8 mouse cellular contexts compared by ENCODE assay signal in the genomic region with DNA sequence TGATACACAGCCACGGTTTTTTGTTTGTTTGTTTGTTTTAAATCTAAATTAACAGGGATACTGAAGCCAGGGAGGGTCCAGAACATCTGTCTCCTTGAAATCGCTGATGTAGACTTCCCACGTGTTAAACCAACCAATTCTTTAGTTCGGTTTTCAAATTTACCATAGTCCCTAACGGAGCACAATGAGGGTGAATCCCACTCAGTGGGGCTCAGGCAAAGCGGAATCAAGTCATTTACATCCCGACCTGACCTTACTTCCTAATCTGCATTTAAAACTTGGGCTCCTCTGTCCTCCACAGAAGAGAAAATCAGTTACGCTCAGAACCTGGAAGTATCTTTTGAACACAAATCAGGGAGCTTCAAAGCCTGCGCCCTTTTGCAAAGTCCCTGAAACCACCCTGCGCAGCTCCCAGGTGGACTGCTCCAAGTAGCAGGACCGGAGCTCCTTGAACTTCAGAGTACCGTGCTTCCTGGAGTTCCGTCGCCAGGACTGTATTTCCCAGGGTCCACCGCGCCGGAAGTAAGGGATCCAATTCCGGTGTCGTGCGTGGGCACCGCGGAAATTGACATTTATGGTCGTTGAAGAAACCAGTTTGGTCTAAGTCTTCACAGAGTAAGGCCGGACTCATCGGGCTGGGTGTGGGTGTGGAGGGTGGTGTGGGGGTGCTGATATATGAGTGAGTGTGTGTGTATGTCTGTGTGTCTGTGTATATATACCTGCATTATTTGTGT. TPM values are rescaled to one million over a fixed set of nuclear protein-coding genes. Genes with fewer than 3 reads are reported as not detected.
DNase-seq lines count a peak whose midpoint lies in the region; ATAC-seq lines count a peak whose summit lies in the region.

No protein-coding gene starts in this region.

- peak; percentile 51 to 63 for DNase-seq in CD8-positive naive resting alpha-beta T cell, adult 2 months (ENCODE audit: low read depth in 2 of 2, low spot score in 2 of 2)
- peak; percentile 70 for DNase-seq in c-Kit-positive CD71-negative TER-119-negative erythroid progenitor cells, embryonic 14.5 days (ENCODE audit: low read depth)
- peak; percentile 84 for DNase-seq in forebrain, embryonic 10.5 days (ENCODE audit: extremely low spot score, low spot score)
- peak; percentile 90 to 92 for DNase-seq in kidney, postnatal 36 days
- peak; percentile 84 for DNase-seq in telencephalon, adult 2 months (ENCODE audit: low read depth, low spot score)

- no peaks in the 10 kb centered on the region for H3K27me3 ChIP-seq in forebrain, embryonic 10.5 days (ENCODE audit: poor library complexity, severe bottlenecking)
- H3K27me3 ChIP-seq in heart, embryonic 16.5 days (ENCODE audit: control insufficient read depth, insufficient read depth, low read length): no peaks in the 10 kb centered on the region
- no peaks in the 10 kb centered on the region for H3K27me3 ChIP-seq in liver, embryonic 15.5 days
- H3K27me3 ChIP-seq in neural tube, embryonic 12.5 days (replicated peaks): no peaks in the 10 kb centered on the region

- peak overlapping the region; percentile 79 for H3K4me3 ChIP-seq in forebrain, embryonic 10.5 days
- peak overlapping the region; percentile 76 for H3K4me3 ChIP-seq in heart, embryonic 16.5 days (ENCODE audit: low read length)
- H3K4me3 ChIP-seq in liver, embryonic 15.5 days (replicated peaks): peak overlapping the region; percentile 74
- peak overlapping the region; percentile 60 for H3K4me3 ChIP-seq in neural tube, embryonic 12.5 days

- H3K27ac ChIP-seq in forebrain, embryonic 10.5 days: peak overlapping the region; percentile 87
- peak overlapping the region; percentile 73 for H3K27ac ChIP-seq in heart, embryonic 16.5 days (ENCODE audit: low read length)
- H3K27ac ChIP-seq in liver, embryonic 15.5 days (replicated peaks): peak overlapping the region; percentile 67
- H3K27ac ChIP-seq in neural tube, embryonic 12.5 days: no peak overlapping the region

- peak overlapping the region; percentile 83 for H3K9ac ChIP-seq in heart, embryonic 16.5 days (ENCODE audit: low read length)
- peak overlapping the region; percentile 63 for H3K9ac ChIP-seq in liver, embryonic 15.5 days
- H3K9ac ChIP-seq in neural tube, embryonic 12.5 days: peak overlapping the region; percentile 75

- ATAC-seq in heart, embryonic 16.5 days (replicated peaks; ENCODE audit: extremely low read depth, insufficient read depth, low FRiP score): peak; percentile 91
- ATAC-seq in liver, embryonic 15.5 days (ENCODE audit: insufficient read depth): peak; percentile 77
- ATAC-seq in neural tube, embryonic 12.5 days (ENCODE audit: low FRiP score, low read depth): peak; percentile 90

- H3K36me3 ChIP-seq in forebrain, embryonic 10.5 days (replicated peaks): peaks cover 25% of the 10 kb centered on the region
- peaks cover 10% of the 10 kb centered on the region; the same call in 1 of the 2 replicates for H3K36me3 ChIP-seq in heart, embryonic 16.5 days (ENCODE audit: control insufficient read depth, insufficient read depth)
- H3K36me3 ChIP-seq in liver, embryonic 15.5 days (replicated peaks): peaks cover 12% of the 10 kb centered on the region; the same call in 1 of the 2 replicates
- peaks cover 16% of the 10 kb centered on the region for H3K36me3 ChIP-seq in neural tube, embryonic 12.5 days

- peaks cover 27% of the 10 kb centered on the region for H3K4me1 ChIP-seq in forebrain, embryonic 10.5 days
- H3K4me1 ChIP-seq in heart, embryonic 16.5 days (ENCODE audit: control insufficient read depth, insufficient read depth, low read length): peaks cover 4% of the 10 kb centered on the region; the same call in 1 of the 2 replicates
- peaks cover 11% of the 10 kb centered on the region for H3K4me1 ChIP-seq in liver, embryonic 15.5 days (replicated peaks)
- peaks cover 3% of the 10 kb centered on the region; the same call in 1 of the 2 replicates for H3K4me1 ChIP-seq in neural tube, embryonic 12.5 days

- peak overlapping the region; percentile 66 for H3K4me2 ChIP-seq in heart, embryonic 16.5 days (ENCODE audit: low read depth, low read length)
- H3K4me2 ChIP-seq in liver, embryonic 15.5 days: peak overlapping the region; percentile 85
- peak overlapping the region; percentile 85 for H3K4me2 ChIP-seq in neural tube, embryonic 12.5 days (replicated peaks)

- WGBS in forebrain, embryonic 10.5 days: under 1% methylated on average over 25 of the region's 25 CpGs
- under 1% methylated on average over 25 of the region's 25 CpGs for WGBS in heart, embryonic 16.5 days
- WGBS in liver, embryonic 15.5 days (ENCODE audit: insufficient replicate concordance): under 1% methylated on average over 25 of the region's 25 CpGs
- WGBS in neural tube, embryonic 12.5 days: under 1% methylated on average over 25 of the region's 25 CpGs

- H3K9me3 ChIP-seq in forebrain, embryonic 10.5 days: no peaks in the 10 kb centered on the region
- no peaks in the 10 kb centered on the region for H3K9me3 ChIP-seq in heart, embryonic 16.5 days (replicated peaks; ENCODE audit: control insufficient read depth, low read length)
- no peaks in the 10 kb centered on the region for H3K9me3 ChIP-seq in liver, embryonic 15.5 days (replicated peaks)
- H3K9me3 ChIP-seq in neural tube, embryonic 12.5 days: no peaks in the 10 kb centered on the region

RNA-seq across cellular contexts. Expression of a gene that starts 2.5 kb away (rescaled TPM):
- polyA plus RNA-seq in forebrain, embryonic 10.5 days (2016; fragmentation: Nextera tagmentation; extraction: Ambion mirVana): 1.9 and 2.2 TPM in 2 replicates
- polyA plus RNA-seq in heart, embryonic 16.5 days (2015; fragmentation: Nextera tagmentation; extraction: Ambion mirVana): 1.2 and 1.4 TPM in 2 replicates
- 0.55 and 0.63 TPM in 2 replicates for polyA plus RNA-seq in liver, embryonic 15.5 days (2015; fragmentation: Nextera tagmentation; extraction: Ambion mirVana)
- 2.5 and 3.0 TPM in 2 replicates for polyA plus RNA-seq in neural tube, embryonic 12.5 days (2016; fragmentation: Nextera tagmentation; extraction: Ambion mirVana)

RNA-seq across cellular contexts. Expression of a gene that starts 33.9 kb away (rescaled TPM):
- polyA plus RNA-seq in forebrain, embryonic 10.5 days (2016; fragmentation: Nextera tagmentation; extraction: Ambion mirVana): 9.7 and 11.6 TPM in 2 replicates
- 5.4 and 5.7 TPM in 2 replicates for polyA plus RNA-seq in heart, embryonic 16.5 days (2015; fragmentation: Nextera tagmentation; extraction: Ambion mirVana)
- polyA plus RNA-seq in liver, embryonic 15.5 days (2015; fragmentation: Nextera tagmentation; extraction: Ambion mirVana): 1.5 and 1.6 TPM in 2 replicates
- 9.3 and 10.5 TPM in 2 replicates for polyA plus RNA-seq in neural tube, embryonic 12.5 days (2016; fragmentation: Nextera tagmentation; extraction: Ambion mirVana)

RNA-seq across cellular contexts. Expression of a gene that starts 52.9 kb away (rescaled TPM):
- 4.7 and 5.0 TPM in 2 replicates for polyA plus RNA-seq in forebrain, embryonic 10.5 days (2016; fragmentation: Nextera tagmentation; extraction: Ambion mirVana)
- 4.2 and 4.3 TPM in 2 replicates for polyA plus RNA-seq in heart, embryonic 16.5 days (2015; fragmentation: Nextera tagmentation; extraction: Ambion mirVana)
- 0.99 and 1.0 TPM in 2 replicates for polyA plus RNA-seq in liver, embryonic 15.5 days (2015; fragmentation: Nextera tagmentation; extraction: Ambion mirVana)
- polyA plus RNA-seq in neural tube, embryonic 12.5 days (2016; fragmentation: Nextera tagmentation; extraction: Ambion mirVana): 2.0 and 2.4 TPM in 2 replicates
